Mouse (Mus musculus): ENCODE data around the gene Cobl. TPM values are rescaled to one million over a fixed set of nuclear protein-coding genes. Genes with fewer than 3 reads are reported as not detected.

Cobl gene
- total RNA-seq, 1 experiment from 2014 or later, result not detected

GRCm38 (mm10) chr11:12215582-12215981, 249.2 kb downstream of the Cobl start:
- ATAC-seq (replicated peaks in 1 of 2; ENCODE audit: insufficient read depth in 1 of 2, low FRiP score in 2 of 2, low TSS enrichment in 1 of 2, low read depth in 1 of 2, poor library complexity in 2 of 2, severe bottlenecking in 2 of 2), result no peak

- ATAC-seq (replicated peaks in 1 of 2; ENCODE audit: insufficient read depth in 1 of 2, low FRiP score in 2 of 2, low TSS enrichment in 1 of 2, low read depth in 1 of 2, poor library complexity in 2 of 2, severe bottlenecking in 2 of 2), result no peak
These were observed 256.2 kb downstream of the Cobl start for GRCm38 (mm10) chr11:12208574-12208973.

- no peak for ATAC-seq (replicated peaks in 1 of 2; ENCODE audit: insufficient read depth in 1 of 2, low FRiP score in 2 of 2, low TSS enrichment in 1 of 2, low read depth in 1 of 2, poor library complexity in 2 of 2, severe bottlenecking in 2 of 2)
These were observed 259.3 kb downstream of the Cobl start for GRCm38 (mm10) chr11:12205201-12206161.

GRCm38 (mm10) chr11:12199441-12199840, 265.3 kb downstream of the Cobl start:
- ATAC-seq (replicated peaks in 1 of 2; ENCODE audit: insufficient read depth in 1 of 2, low FRiP score in 2 of 2, low TSS enrichment in 1 of 2, low read depth in 1 of 2, poor library complexity in 2 of 2, severe bottlenecking in 2 of 2), result no peak

DNA sequence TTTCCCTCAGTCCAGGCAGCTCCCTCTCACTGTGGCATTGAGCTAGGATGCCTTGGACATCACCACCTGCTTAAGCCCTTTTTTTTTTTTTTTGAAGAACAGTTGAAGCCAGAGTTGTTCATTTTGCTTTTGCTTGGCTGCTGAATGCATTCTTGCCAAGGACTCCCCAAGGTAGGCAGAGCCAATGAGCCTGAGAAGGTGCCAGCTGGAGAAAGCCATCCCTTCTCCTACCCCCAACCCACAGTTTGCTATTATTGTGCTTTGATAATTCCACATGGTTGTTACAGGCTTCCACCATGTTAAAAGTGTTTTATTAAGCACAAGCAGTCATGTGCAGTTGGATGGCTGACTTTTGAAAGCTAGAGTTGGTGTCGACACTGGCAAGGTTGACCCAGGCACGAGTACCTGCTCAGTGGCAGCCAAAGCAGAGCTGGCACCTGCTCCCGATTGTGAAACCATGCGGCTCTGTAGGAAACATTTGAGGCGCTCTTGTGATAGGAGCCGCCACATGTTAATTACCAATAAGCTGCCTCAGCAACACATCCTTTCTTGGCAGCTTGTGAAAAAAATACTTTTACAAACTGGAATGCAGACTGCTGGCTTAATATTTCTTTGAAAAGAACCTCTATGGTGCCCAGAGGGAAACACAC, 265.9 kb downstream of the Cobl start:
- ATAC-seq (replicated peaks in 1 of 2; ENCODE audit: insufficient read depth in 1 of 2, low FRiP score in 2 of 2, low TSS enrichment in 1 of 2, low read depth in 1 of 2, poor library complexity in 2 of 2, severe bottlenecking in 2 of 2), result no peak

DNA sequence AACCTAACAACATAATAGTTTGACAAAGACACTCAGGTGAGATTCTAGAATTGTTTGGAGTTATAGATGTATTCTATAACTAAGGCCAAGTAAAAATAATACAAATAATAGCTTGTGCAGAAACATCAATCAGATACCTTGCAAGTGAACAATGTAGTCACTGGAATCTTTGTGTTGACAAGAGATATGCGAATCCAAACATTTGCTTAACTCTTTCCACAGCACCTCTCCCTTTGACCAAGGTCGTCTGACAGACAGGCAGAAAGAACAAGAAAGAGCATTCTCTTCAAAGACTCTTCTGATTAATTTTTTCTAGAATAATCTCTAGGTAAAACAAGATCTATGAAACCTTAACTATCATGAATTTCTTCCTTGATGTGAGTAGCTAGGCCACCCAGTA, 266.7 kb downstream of the Cobl start:
- no peak for ATAC-seq (replicated peaks in 1 of 2; ENCODE audit: insufficient read depth in 1 of 2, low FRiP score in 2 of 2, low TSS enrichment in 1 of 2, low read depth in 1 of 2, poor library complexity in 2 of 2, severe bottlenecking in 2 of 2)

- no peak for ATAC-seq (replicated peaks in 1 of 2; ENCODE audit: insufficient read depth in 1 of 2, low FRiP score in 2 of 2, low TSS enrichment in 1 of 2, low read depth in 1 of 2, poor library complexity in 2 of 2, severe bottlenecking in 2 of 2)
These were observed 267.2 kb downstream of the Cobl start for GRCm38 (mm10) chr11:12197542-12197941.

GRCm38 (mm10) chr11:12195390-12195789, 269.4 kb downstream of the Cobl start:
- ATAC-seq (replicated peaks in 1 of 2; ENCODE audit: insufficient read depth in 1 of 2, low FRiP score in 2 of 2, low TSS enrichment in 1 of 2, low read depth in 1 of 2, poor library complexity in 2 of 2, severe bottlenecking in 2 of 2), result no peak

GRCm38 (mm10) chr11:12193369-12193768, 271.4 kb downstream of the Cobl start:
- ATAC-seq (replicated peaks in 1 of 2; ENCODE audit: insufficient read depth in 1 of 2, low FRiP score in 2 of 2, low TSS enrichment in 1 of 2, low read depth in 1 of 2, poor library complexity in 2 of 2, severe bottlenecking in 2 of 2), result no peak

DNA sequence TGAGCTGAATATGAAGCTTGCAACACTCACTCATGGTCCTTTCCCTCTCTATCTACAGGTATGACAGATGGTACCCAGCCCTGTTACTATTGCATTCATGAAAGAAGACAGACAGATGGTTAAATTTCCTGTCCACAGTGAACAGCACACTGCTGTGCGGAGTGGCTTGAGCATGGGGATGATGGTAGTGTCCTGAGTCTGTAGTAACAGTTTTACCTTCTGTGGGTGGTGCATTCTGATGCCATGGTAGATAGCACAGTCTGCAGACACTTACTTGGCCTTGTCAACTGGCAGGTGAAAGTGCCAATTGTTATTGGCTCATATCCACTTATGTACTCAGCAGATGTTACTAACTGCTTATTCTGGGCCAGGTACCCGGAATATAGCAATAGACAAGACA, 273.4 kb downstream of the Cobl start:
- no peak for ATAC-seq (replicated peaks in 1 of 2; ENCODE audit: insufficient read depth in 1 of 2, low FRiP score in 2 of 2, low TSS enrichment in 1 of 2, low read depth in 1 of 2, poor library complexity in 2 of 2, severe bottlenecking in 2 of 2)

DNA sequence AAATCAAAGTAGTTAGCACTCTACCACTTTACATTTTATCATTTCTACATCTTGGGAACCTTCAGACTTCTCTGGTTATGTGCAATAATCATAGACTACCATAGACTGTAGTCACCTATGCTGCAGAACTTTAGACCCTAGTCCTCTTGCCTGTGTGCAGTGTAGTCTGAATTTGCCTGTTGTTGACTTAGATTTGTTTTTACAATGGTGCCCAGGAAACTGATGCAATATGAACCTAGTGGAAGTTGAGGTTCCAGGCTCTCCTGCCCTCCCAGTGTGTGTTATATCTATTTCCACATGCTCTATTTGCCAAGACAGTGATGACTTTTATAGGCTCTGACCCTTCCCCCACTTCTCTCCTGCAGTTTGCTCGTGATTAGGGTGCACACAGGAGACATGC, 274.3 kb downstream of the Cobl start:
- no peak for ATAC-seq (replicated peaks in 1 of 2; ENCODE audit: insufficient read depth in 1 of 2, low FRiP score in 2 of 2, low TSS enrichment in 1 of 2, low read depth in 1 of 2, poor library complexity in 2 of 2, severe bottlenecking in 2 of 2)
